Mouse (Mus musculus) kidney, postnatal 10 days (tissue): ENCODE data around the gene Ddx49.

Experiments used
- DNase-seq: peaks from one replicate; pipeline ENCODE4 v3.0.0; 2021; ENCODE audit warnings: mixed read lengths

The Ddx49 gene

DNA sequence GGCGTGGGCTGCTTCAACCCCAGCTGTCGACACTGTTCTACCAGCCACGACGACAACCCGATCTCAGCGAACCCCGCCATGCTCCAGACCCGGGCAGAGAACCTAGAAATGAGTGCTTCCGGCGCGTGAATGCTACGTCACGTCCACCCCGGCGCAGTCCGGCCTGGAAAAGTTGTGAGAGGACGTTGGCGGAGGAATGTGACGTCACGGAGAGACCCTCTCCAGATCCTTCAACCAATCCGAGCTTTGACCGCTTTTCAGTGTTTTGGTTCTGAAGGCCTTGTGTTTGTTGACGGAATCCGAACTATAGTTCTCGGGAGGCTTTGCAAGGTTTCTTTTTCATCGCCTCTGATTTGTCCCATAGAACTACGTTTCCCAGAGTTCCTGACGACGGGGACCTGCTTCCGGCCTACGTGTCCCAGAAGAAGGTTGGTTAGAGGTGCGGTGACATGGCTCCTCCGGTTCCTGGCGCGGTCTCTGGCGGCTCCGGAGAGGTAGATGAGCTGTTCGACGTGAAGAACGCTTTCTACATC, at the start of gene Ddx49, which contains the start of gene Cope:
Ddx49 (minus strand) TSS at position 132 of the 533 bp plus-strand sequence.
Cope (plus strand) TSS at position 161 of the 533 bp plus-strand sequence.
- peak; percentile 97 for DNase-seq

DNA sequence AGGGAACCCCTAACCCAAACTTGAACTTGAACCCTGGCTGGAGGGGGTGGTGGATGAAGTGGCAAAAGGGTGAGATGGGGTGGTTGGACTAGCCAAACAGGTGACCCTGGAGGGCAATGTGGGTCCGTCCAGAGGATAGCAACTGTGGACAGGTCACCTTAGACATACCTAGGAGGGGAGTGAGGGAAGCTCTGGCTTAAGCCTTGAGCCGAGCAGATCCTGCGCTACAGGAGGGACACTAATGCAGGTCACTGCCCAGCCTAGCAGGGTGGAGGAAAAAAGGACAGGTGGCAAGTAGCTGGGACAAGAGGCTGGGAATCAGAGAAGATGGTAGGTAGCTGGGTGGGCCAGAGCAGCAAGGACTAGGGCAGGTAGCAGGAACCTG, 49.7 kb upstream of the Ddx49 start:
- no peak for DNase-seq

DNA sequence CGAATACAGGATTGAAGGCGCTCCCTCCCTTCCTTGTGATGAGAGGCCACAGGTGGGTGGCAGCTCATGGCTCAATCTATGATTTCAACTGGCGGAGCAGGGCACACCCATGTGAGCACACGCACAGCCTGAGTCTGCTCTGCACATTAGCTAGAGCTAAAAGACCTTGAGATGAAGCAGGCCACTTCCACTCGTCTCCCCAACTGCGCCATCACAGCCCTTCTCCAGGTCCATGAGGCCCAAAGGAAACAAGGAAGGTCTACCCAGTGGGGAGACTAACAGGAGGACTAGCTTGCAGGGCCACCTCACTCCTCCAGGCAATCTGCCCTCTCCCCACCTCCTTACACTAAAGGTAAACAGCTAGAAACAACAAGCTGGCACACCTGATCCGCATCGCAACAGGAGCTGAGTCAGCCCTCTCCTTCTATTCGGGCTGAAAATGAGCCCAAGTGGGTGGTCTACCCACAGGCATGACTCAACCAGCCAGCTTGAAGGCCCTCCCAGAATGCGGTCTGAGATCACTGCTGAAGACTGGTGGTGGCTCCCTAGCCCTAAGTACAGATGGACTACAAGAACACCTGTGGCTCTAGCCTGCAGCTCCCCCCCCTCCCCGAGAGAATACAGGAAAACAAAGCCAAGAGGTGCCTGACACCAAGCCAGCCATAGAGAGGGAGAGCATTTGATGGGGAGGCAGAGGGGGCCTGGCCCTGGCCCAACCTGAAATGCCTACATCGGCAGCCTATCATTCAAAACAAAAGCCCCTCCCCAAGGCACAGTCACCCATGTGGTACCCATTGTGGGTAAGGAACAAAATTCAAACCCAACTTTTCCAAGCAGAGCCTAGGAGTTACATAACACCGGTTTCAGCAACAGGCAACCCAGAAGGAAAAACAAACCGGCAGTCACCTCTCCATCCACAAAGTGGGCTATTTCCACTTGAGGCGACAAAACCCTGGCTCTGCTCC, 49.0 kb upstream of the Ddx49 start:
- no peak for DNase-seq

DNA sequence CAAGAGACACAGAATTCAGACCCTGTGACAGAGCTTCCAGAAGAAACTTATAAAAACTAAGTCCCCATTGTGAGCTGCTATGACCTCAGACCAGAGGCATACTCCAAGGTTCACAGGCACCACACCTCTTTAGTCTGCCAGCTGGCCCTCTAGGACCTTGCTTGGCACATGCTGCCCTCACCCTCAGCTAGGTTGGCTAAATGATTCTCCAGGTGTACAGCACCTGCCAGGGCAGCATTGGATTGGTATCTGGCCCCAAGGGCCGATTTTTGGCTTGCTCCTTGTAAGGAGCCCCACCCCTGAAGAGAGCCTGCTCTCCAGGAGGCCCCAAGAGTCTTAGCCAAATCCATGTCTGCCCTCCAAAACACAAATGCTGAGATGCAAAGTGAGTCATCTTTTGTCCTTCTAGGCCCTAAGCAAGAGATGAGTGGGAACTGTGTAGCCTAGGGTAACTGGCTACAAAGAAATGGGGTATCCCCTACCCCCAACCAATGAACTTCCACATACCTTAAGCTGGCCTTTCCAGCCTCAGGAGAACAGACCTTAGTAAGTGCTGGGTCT, 45.7 kb upstream of the Ddx49 start:
- DNase-seq = no peak

DNA sequence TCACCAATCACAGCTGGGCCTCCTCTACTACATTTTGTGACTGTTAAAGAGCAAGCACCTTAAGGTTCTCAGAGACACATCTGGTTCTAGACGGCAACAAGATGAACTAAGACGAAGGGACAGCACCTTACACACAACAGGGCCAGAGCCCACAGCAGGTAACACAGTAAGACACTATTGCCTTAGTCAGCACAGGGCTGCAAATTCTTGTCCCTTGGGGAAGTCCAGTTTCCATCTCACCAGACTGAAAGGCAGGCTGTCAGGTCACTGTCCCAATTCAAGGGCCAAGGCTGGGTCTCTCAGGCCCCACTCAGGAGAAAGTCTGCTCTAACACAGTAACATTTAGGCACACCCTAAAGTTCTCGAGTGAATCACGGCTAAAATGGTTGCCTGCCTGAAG, 45.2 kb upstream of the Ddx49 start:
- DNase-seq = no peak

DNA sequence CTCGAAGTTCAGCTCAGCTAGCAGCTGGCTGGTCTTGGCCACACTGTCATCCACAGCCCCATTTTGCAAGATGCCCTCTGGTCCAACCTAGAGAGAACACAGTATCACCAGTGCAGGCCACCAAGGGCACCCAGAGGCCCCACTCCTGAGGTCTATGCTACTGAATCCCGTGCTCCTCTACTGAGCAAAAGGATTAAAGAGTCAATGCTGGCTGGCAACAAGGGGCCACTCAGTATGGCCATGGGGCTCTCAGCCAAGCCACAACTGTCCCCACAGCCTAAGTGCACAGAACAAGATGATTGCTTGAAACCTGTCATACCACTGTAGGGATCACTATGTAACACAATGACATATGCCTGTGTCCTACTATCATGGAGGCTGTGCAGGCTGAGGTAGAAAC, 42.0 kb upstream of the Ddx49 start:
- DNase-seq = no peak

DNA sequence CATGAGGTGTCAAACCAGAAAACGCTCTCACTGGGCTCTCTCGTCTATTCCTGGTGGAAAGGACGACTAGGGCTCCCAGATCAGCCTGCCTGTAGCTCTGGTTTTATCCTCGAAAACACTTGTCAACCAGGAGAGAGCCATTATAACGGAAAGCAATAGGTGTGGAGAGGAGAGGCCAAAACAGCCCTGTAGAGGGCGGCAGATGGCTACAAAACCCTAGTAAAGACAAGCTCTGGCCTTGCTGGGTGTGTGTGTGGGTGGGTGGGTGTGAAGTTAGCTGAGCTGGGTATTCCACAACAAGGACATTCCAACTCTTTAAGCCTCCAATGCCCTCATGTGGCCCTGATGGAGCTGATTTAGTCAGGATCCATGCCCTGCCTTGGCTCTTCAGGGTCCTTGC, 41.4 kb upstream of the Ddx49 start:
- DNase-seq = peak; percentile 61

DNA sequence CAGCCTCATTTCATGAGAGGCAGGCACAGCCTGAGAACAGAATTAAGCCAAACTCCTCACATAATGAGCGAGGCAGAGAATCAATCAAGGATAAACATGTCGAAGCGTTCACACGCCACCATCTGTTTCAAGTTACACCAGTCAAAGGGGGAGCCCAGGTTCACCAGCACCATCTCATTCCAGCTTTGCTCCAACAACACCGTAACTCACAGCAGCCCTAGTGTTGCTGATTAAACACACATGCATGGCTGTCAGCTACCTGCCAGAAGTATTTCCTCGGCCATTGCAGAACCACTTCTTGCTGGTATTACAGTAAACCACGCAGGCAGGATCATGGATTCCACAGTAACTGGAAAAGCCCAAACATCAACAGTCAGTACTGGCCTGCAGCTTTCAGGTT, 40.8 kb upstream of the Ddx49 start:
- no peak for DNase-seq

DNA sequence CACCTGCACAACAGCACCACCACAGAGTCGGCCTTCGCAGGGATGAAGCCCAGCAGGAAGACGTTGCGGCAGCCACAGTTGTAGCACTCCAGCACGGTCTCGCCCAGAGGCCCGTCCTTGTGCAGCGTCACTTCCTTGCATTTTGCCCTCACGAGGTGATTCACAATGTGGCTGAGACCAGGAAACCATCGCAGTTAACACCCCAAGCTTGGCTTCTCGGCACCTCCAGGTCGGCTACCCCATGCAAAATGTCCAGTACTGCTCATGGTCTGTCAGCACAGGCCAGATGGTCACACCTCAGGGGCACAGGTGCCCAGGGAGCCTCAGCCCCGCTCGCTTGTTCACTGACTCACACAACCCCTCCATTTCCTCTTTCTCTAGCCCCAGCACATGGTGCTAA, 39.7 kb upstream of the Ddx49 start:
- no peak for DNase-seq

DNA sequence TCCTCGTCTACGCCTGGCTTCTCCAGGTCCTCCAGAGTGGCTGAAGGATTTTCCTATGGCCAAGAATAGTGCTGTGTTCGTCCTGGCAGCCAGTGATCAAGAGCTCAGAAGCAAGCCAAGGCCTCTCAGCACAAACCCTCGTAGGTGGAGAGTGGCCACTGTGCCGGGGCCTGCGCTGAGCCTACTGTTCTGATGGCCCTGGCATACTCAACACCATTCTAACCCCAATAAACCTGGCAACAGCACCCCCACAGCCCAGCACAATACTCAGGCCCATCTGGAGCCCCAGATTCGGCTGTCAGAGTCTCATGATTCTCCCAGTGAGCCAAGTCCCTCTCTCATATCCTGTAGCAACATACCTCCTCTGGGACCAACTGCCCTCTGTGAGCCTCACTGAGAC, 38.4 kb upstream of the Ddx49 start:
- no peak for DNase-seq

DNA sequence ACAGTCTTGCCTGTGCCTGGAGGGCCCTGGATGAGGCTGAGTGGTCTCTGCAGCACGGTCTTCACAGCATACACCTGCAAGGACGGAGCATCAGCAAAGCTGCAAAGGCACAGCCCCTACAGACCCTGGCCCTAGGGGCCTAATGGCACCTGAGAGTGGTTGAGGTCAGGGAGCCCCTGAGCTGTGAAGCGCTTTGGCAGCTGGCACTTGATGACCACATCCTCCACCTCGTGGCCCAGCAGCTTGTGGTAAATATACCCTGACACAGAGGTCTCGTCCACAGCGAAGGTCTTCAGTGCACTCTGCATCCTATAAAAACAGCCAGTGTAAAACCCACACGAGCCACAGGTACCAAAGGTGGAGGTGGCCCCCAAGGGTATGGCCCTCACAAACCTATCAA, 36.6 kb upstream of the Ddx49 start:
- DNase-seq = no peak

DNA sequence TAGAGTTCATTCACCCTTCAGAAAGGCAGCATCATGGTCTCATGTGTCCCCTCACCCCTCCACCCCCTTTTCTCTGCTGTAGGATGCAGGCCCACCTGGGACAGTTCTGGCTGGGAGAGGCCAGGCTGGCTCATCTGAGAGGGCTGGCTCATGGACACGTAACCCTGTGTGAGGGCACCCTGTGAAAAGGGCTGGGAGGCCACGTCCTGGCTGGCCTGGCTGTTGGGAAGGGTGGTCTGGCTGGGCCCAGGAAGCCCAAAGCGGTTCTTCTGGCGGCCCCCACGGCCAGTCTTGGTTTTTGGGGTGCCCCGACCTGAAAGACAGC, 30.6 kb upstream of the Ddx49 start:
- no peak for DNase-seq

DNA sequence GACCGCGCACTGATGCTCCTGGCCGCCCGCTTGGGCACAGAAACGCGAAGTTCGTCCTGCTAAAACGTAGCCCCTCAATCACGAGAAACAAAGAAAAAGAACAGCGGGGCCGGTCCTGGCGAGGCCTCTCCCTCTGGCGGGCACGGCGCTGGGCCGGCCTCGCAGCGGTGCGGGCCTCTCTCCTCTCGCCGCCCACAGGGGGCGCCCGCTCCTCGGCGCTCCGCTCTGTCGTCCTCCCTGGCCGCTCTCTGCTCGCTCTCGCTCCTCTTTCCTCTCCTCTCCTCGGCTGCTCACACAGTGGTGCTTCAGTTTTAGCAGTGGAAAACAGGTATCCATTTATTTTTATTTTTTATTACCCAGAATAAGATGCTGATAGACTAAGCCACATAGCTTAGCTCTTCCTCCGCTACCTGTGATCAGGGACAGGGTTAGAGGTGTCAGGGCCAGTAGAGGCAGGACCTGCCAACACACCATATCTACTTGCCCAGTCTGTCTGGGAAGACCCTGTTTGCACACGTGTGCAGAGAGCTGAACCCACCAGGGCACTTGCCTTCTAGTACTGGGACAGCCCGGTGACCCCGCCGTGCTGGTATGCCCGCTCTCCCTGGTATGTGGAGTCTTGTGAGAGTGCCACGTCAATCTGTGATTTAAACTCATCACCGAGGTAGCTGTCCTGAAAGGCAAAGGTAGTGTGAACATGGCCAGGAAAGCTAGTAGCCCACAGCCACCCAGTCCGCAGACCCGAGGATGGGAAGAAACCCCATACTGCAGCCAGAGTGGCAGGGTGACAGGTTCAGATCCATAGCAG, 30.0 kb upstream of the Ddx49 start:
- peak; percentile 83 for DNase-seq

DNA sequence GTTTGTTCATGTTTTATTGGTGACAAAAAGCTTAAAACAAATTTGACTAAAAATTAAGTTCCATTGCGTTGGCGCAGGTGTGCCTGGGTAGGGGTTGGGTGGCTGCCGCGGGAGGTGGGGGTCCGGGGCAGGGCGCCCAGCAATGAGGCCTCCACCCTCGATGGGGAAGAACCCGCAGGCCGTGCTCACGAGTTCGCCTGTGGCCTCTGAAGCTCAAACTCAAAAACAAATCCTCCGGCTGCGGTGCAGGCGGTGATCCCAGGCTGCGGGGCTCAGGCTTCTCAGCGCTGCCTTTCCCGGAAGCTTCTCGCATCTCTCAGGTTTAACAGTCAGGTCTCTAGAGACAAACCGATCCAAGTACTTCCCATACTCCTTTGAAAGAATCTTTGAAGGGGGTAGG, 29.2 kb upstream of the Ddx49 start:
- DNase-seq = no peak

DNA sequence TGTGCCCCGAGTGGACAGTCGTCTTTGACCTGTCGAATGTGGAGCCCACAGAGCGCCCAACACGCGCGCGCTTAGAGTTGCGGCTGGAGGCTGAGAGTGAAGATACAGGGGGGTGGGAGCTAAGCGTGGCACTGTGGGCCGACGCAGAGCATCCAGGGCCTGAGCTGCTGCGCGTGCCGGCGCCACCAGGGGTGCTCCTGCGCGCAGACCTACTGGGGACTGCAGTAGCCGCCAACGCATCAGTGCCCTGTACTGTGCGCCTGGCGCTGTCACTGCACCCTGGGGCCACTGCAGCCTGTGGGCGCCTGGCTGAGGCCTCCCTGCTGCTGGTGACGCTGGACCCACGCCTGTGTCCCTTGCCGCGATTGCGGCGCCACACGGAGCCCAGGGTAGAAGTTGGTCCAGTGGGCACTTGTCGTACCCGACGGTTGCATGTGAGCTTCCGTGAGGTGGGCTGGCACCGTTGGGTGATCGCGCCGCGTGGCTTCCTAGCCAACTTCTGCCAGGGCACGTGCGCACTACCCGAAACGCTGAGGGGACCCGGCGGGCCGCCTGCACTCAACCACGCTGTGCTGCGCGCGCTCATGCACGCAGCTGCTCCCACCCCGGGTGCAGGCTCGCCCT, 28.6 kb upstream of the Ddx49 start:
- peak; percentile 72 for DNase-seq

DNA sequence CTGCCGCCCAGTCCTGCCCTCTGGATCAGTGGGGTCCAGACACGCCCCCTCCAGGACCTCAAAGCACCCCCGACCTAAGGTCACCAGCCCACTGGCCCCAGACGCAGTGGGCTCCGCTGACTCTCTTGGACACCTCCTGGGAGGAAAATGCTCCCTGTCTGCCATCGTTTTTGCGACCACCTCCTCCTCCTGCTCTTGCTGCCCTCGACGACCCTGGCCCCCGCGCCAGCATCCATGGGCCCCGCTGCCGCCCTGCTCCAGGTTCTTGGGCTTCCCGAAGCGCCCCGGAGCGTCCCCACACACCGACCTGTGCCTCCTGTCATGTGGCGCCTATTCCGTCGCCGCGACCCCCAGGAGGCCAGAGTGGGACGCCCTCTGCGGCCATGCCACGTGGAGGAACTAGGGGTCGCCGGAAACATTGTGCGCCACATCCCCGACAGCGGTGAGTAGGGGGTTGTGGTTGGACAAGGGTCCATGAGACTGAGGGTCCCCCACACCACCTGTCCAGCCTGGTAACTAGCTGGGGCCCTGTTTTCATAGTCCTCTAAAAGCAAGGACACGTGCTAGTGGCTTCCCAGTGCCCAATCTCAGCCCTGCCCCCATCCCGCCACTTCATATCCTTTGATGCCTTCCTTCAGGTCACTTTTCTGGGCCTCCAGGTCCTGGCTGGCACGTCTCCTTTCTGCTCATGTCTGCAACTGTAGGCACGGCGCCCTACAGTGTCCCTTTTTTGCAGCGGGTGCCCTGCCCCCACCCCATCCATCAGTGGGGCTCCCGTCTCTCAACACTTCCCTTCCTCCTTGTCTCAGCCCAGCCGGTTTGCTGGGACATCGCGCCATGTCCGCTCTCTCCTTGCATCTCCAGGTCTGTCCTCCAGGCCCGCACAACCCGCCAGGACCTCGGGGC, 27.8 kb upstream of the Ddx49 start:
- no peak for DNase-seq

DNA sequence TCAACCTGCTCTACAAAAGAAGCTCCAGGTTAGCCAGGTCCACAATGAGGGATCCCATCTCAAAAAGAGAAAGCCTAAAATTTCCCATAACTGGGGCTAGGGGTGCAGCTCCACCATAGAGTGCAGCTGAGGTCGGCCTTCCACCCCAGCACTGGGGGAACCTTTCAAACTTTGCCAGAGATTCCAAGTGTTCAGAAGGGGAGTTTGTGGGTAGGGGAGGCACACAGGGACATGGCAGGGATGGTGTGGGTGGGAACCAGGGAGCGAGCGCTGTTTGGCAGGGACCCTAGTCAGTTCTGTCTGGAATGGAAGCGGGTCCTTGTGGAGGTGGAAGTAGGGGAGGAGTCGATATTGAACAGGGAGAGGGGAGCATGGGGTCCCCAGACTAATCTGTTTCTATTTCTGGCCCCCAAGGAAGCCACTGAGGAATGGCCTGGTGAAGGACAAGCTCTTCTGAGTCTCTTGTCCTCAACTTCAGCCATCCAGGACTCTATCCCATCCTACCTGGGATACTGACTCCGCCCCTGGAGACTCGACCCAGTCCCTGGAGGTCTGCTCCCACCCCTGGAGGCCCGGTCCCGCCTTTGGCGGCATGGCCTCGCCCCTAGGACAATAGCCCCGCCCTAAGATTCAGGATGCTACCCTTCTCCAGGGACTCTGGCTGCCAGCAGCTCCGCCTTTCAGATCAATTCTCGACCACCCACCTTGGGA, 27.0 kb upstream of the Ddx49 start, which contains the start of gene Gdf1:
Gdf1 (plus strand) TSS at position 694 of the 711 bp plus-strand sequence.
- DNase-seq = no peak

DNA sequence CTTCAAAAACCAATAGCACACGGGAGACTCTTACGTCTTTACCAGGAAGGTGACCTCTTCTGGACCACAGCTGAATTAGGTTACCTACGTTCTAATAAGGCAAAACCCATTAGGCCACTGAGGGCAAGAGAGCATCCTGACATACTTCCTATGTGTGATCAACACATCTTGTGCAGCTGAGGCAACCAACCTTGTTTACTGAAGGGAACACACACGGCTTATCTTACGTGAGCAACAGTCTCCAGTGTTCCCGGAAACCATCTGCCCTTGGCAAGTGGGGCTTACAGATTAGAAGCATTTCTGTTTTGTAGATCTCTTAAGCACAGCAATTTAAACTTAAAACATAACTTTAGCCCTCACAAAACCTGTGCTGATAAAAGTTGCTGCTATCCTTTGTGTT, 25.2 kb upstream of the Ddx49 start:
- DNase-seq = no peak

DNA sequence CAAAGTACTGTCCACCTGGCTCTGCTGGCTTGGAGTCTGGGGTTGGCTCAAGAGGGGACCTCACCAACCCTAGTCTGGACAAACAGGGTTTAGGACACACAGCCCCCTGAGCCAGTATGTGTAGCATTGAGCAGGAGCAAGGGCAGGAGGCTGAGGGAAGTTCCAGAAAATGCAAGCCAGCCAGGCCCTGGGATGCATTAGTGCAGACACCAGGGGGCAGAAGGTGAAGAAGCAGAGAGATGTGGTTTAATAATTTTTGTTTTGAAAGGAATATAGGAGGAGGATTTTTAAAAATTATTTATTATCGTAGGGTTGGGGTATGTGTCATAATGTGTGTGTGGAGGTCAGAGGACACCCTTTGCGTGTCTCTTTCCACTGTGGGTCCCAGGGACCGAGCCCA, 21.4 kb upstream of the Ddx49 start:
- DNase-seq = no peak

DNA sequence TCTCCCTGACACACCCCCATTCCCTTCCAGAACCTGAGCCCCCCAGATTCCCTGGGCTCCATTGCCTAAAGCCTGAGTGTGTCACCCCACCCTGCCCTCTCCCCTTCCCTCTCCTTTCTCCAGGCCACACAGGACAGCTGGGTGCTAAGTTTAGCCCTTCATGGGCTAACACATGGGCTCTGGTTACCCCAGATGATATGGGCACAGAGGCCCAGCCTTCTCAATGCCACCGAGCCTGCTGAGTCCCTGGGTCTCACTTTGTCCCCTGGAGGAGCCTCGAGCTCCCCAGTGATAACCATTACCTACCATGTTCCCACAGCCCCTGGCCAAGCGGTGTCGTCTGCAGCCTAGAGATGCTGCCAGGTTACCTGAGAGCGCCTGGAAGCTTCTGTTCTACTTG, 15.6 kb upstream of the Ddx49 start:
- DNase-seq = no peak
